Mouse (Mus musculus): ENCODE data around the gene Grifin. TPM values are rescaled to one million over a fixed set of nuclear protein-coding genes. Genes with fewer than 3 reads are reported as not detected.
A peak's percentile ranks its signal among the peaks of the same experiment; 100 is the strongest.

Grifin gene
- polyA plus RNA-seq, 1 experiment from 2014 or later: 1.4 TPM

- ChIA-PET CTCF (no interaction called here), POLR2A (no interaction called here)
- in situ Hi-C loops (cut with MboI; ENCODE audit: low pct_unique_long_range_greater_than_20kb): no loop called here
- ATAC-seq (no peak), DNase-seq (ENCODE audit: low read depth, low spot score) (no peak)
- TF ChIP-seq CTCF (IDR thresholded peaks at IDR 0.05): no peak
- no peaks in the 10 kb centered on the region for H3K27me3 ChIP-seq
Measured at GRCm38 (mm10) chr5:140594846-140595245, 30.0 kb upstream of the Grifin start.

- no peak for ATAC-seq
- TF ChIP-seq CTCF (IDR thresholded peaks at IDR 0.05): no peak
- DNase-seq (ENCODE audit: low read depth, low spot score): no peak
- no peaks in the 10 kb centered on the region for H3K27me3 ChIP-seq
- POLR2A ChIA-PET: interaction anchor here (1.7 kb wide), 1 partner anchor 10 kb away, joined by 3 read pairs; no protein-coding TSS in a partner anchor
- CTCF ChIA-PET: interaction anchor here (1.2 kb wide), 1 partner anchor 12 kb away, joined by 4 read pairs; no protein-coding TSS in a partner anchor
- in situ Hi-C loops (cut with MboI; ENCODE audit: low pct_unique_long_range_greater_than_20kb): no loop called here
Measured at GRCm38 (mm10) chr5:140589082-140589774, 24.4 kb upstream of the Grifin start.

GRCm38 (mm10) chr5:140583732-140584368 lies 19.0 kb upstream of the Grifin start:
- POLR2A ChIA-PET: interaction anchor here (1.4 kb wide), 1 partner anchor 13 kb away, joined by 4 read pairs; no protein-coding TSS in a partner anchor
- in situ Hi-C loops (cut with MboI; ENCODE audit: low pct_unique_long_range_greater_than_20kb): no loop called here
- CTCF ChIA-PET: no interaction called here
- H3K27me3 ChIP-seq: no peaks in the 10 kb centered on the region
- TF ChIP-seq CTCF (IDR thresholded peaks at IDR 0.05): no peak
- ATAC-seq (no peak), DNase-seq (ENCODE audit: low read depth, low spot score) (no peak)

- POLR2A ChIA-PET: interaction anchor here (1.4 kb wide), 1 partner anchor 13 kb away, joined by 4 read pairs; no protein-coding TSS in a partner anchor
- in situ Hi-C loops (cut with MboI; ENCODE audit: low pct_unique_long_range_greater_than_20kb): no loop called here
- ATAC-seq (peak; percentile 24), DNase-seq (ENCODE audit: low read depth, low spot score) (no peak)
- H3K27me3 ChIP-seq: no peaks in the 10 kb centered on the region
- no peak for TF ChIP-seq CTCF (IDR thresholded peaks at IDR 0.05)
- CTCF ChIA-PET: interaction anchor here (1.3 kb wide), 1 partner anchor 15 kb away, joined by 3 read pairs; no protein-coding TSS in a partner anchor
Measured at GRCm38 (mm10) chr5:140582995-140583731, 18.3 kb upstream of the Grifin start.

- POLR2A ChIA-PET: no interaction called here
- no peaks in the 10 kb centered on the region for H3K27me3 ChIP-seq
- in situ Hi-C loops (cut with MboI; ENCODE audit: low pct_unique_long_range_greater_than_20kb): no loop called here
- ATAC-seq (no peak), DNase-seq (ENCODE audit: low read depth, low spot score) (no peak)
- no peak for TF ChIP-seq CTCF (IDR thresholded peaks at IDR 0.05)
- CTCF ChIA-PET: interaction anchor here (0.7 kb wide), 1 partner anchor 26 kb away, joined by 3 read pairs; no protein-coding TSS in a partner anchor
Measured at GRCm38 (mm10) chr5:140581569-140581968, 16.7 kb upstream of the Grifin start.

DNA sequence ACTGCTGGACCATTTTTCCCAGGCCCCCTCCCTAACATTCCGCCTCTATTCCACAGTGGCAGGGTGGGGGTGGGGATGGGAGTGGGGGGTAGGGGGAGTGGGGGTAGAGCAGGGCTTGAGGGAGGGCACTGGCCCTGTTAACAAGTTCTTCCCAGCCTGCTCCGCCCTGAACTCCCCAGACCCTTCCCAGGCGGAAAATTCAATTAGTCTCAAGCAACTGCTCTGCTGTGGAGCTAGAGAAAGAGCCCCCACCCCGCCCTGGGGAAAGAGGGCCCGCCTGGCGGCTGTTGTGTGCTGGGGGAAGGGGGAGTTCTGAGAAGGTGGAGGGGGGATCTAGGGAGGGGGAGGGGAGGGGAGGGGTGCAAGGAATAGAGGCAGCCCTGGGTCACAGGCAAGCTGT lies 14.9 kb upstream of the Grifin start:
- CTCF ChIA-PET: interaction anchor here (2.2 kb wide), 1 partner anchor 12 kb away, joined by 6 read pairs; no protein-coding TSS in a partner anchor
- H3K27me3 ChIP-seq: no peaks in the 10 kb centered on the region
- in situ Hi-C loops (cut with MboI; ENCODE audit: low pct_unique_long_range_greater_than_20kb): no loop called here
- POLR2A ChIA-PET: no interaction called here
- DNase-seq (ENCODE audit: low read depth, low spot score) (no peak), ATAC-seq (no peak)
- no peak for TF ChIP-seq CTCF (IDR thresholded peaks at IDR 0.05)

DNA sequence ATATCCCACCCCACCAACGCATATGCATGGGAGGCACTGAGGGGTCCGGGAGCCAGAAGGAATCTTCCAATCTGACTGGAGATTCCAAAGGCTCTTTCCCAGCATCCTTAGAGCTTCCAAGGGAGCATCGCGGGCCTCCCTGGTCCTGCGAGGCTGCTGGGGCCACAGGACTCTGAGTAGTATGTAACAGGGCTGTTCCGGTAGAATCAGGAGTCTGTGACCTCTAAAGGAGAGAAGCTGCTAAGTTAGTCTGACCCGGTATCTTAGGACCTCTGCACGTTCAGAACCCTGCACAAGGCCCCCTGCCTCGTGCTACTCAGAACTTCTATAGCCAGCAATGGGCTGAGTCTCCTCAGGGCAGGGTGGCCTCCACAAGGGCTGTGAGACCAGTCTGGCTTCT lies 14.3 kb upstream of the Grifin start:
- in situ Hi-C loops (cut with MboI; ENCODE audit: low pct_unique_long_range_greater_than_20kb): no loop called here
- POLR2A ChIA-PET: interaction anchor here (1.4 kb wide), 1 partner anchor 11 kb away, joined by 3 read pairs; no protein-coding TSS in a partner anchor
- CTCF ChIA-PET: interaction anchor here (2.2 kb wide), 1 partner anchor 12 kb away, joined by 6 read pairs; no protein-coding TSS in a partner anchor
- DNase-seq (ENCODE audit: low read depth, low spot score) (no peak), ATAC-seq (no peak)
- no peaks in the 10 kb centered on the region for H3K27me3 ChIP-seq
- TF ChIP-seq CTCF (IDR thresholded peaks at IDR 0.05): no peak

DNA sequence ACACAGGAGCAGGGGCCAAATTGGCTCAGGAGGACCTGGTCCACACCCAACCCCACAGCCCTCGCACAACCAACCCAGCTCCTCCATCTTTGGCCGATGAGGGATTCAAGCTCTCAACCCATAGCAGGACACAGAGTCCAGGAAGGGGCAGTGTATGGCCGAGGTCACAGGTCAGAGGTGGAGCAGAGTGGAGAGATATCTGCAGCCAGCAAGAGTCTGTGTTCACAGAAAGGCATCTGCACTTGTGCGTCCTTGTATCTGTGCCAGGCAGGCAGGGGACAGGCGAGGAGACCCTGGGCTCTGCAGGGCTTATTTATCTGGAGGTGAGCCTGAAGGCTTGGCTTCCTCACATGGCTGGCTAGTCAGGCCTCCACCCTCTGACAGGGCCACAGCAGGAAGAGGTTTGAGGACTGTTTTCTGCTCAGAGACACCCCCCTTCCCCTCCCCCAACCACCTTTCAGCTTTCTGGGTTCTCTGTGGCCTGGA lies 10.6 kb upstream of the Grifin start:
- ATAC-seq (no peak), DNase-seq (ENCODE audit: low read depth, low spot score) (no peak)
- H3K27me3 ChIP-seq: no peaks in the 10 kb centered on the region
- in situ Hi-C loops (cut with MboI; ENCODE audit: low pct_unique_long_range_greater_than_20kb): no loop called here
- no peak for TF ChIP-seq CTCF (IDR thresholded peaks at IDR 0.05)
- ChIA-PET POLR2A (interaction anchor here (0.6 to 1.0 kb wide), 2 partner anchors 17 to 32 kb away, joined by 3 read pairs; no protein-coding TSS in a partner anchor), CTCF (no interaction called here)

- POLR2A ChIA-PET: no interaction called here
- no peak for TF ChIP-seq CTCF (IDR thresholded peaks at IDR 0.05)
- CTCF ChIA-PET: interaction anchor here (1.9 kb wide), 1 partner anchor 18 kb away, joined by 4 read pairs; no protein-coding TSS in a partner anchor
- DNase-seq (ENCODE audit: low read depth, low spot score) (no peak), ATAC-seq (no peak)
- in situ Hi-C loops (cut with MboI; ENCODE audit: low pct_unique_long_range_greater_than_20kb): no loop called here
- no peaks in the 10 kb centered on the region for H3K27me3 ChIP-seq
Measured at GRCm38 (mm10) chr5:140572611-140573010, 7.7 kb upstream of the Grifin start.

- no peak for TF ChIP-seq CTCF (IDR thresholded peaks at IDR 0.05)
- DNase-seq (ENCODE audit: low read depth, low spot score): no peak
- ChIA-PET POLR2A (no interaction called here), CTCF (interaction anchor here (1.9 kb wide), 1 partner anchor 19 kb away, joined by 4 read pairs; no protein-coding TSS in a partner anchor)
- in situ Hi-C loops (cut with MboI; ENCODE audit: low pct_unique_long_range_greater_than_20kb): no loop called here
- ATAC-seq: no peak
- H3K27me3 ChIP-seq: no peaks in the 10 kb centered on the region
Measured at GRCm38 (mm10) chr5:140571673-140572072, 6.8 kb upstream of the Grifin start.
